Mouse (Mus musculus): ENCODE results near the gene Prokr1. TPM values are rescaled to one million over a fixed set of nuclear protein-coding genes. Genes with fewer than 3 reads are reported as not detected.

The Prokr1 gene
- polyA plus RNA-seq, 1 experiment from 2014 or later = 3.0 TPM

Other genes with a start within 250 kb of the Prokr1 start
- not detected in 2 replicates for gene Gkn1, start 239.8 kb downstream of the Prokr1 start, polyA plus RNA-seq (2015; fragmentation: Nextera tagmentation; extraction: Ambion mirVana)
- gene Gkn2, start 217.4 kb downstream of the Prokr1 start, polyA plus RNA-seq (2015; fragmentation: Nextera tagmentation; extraction: Ambion mirVana) = not detected in 2 replicates
- 0.99 and 1.4 TPM in 2 replicates for gene Gkn3, start 201.8 kb downstream of the Prokr1 start, polyA plus RNA-seq (2015; fragmentation: Nextera tagmentation; extraction: Ambion mirVana)
- gene Bmp10, start 161.7 kb downstream of the Prokr1 start, polyA plus RNA-seq (2015; fragmentation: Nextera tagmentation; extraction: Ambion mirVana) = 4.2 and 4.8 TPM in 2 replicates
- gene Arhgap25, start 57.5 kb downstream of the Prokr1 start, polyA plus RNA-seq (2015; fragmentation: Nextera tagmentation; extraction: Ambion mirVana) = 3.5 and 3.6 TPM in 2 replicates
- 8.4 and 8.7 TPM in 2 replicates for gene Aplf, start 81.5 kb upstream of the Prokr1 start, polyA plus RNA-seq (2015; fragmentation: Nextera tagmentation; extraction: Ambion mirVana)
- gene Efcc1, start 140.1 kb upstream of the Prokr1 start, polyA plus RNA-seq (2015; fragmentation: Nextera tagmentation; extraction: Ambion mirVana) = 0.43 and 0.52 TPM in 2 replicates
- gene Gp9, start 187.3 kb upstream of the Prokr1 start, polyA plus RNA-seq (2015; fragmentation: Nextera tagmentation; extraction: Ambion mirVana) = 5.1 and 7.2 TPM in 2 replicates
- gene Rab43, start 221.4 kb upstream of the Prokr1 start, polyA plus RNA-seq (2015; fragmentation: Nextera tagmentation; extraction: Ambion mirVana) = 6.6 and 7.5 TPM in 2 replicates
- 2.1 TPM in 2 replicates for gene Gm45140, start 245.1 kb upstream of the Prokr1 start, polyA plus RNA-seq (2015; fragmentation: Nextera tagmentation; extraction: Ambion mirVana)
- 22.1 and 25.4 TPM in 2 replicates for gene Isy1, start 248.1 kb upstream of the Prokr1 start, polyA plus RNA-seq (2015; fragmentation: Nextera tagmentation; extraction: Ambion mirVana)